Mouse (Mus musculus): ENCODE measurements around the gene Yars2. TPM values are rescaled to one million over a fixed set of nuclear protein-coding genes. Genes with fewer than 3 reads are reported as not detected.

The Yars2 gene
- 38.3 and 60.9 TPM in 2 replicates for polyA plus RNA-seq (2012; rRNA removed)

GRCm38 (mm10) chr16:16302369-16303137, at the start of gene Yars2:
Gene Yars2 (plus strand): TSS chr16:16302965.

DNA sequence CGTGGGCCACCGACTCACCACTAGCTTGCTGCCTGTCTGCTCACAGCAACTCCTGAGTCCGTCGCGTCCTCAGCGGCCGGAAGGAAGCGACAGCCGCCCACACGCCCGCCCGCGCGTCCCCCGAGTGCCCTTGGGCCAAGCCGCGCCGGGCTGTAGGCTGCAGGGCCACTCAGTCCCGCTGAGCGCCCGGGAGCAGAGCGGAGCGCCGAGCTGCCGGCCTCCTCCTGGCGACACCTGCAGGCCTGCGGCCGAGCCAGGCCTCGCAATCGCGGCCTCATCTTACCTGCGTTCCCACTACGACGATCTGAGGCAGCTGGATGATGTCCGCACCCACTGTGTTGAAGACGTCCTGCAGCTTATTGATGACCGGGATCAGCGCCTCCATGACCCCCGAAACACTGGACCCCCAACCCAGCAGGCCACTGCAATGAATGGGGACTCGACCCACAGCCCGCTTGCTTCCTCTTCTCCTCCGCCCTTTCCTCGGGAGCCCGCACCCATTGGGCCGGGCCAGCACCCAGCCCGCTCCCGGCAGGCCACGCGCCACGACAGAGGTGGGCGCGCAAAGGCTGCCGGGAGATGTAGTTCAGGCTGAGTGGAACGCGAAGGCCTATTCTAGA, 55.8 kb downstream of the Yars2 start, which contains the start of gene Dnm1l:
TSS of gene Dnm1l (minus strand) at position 479 of the 620 bp plus-strand sequence.

Other genes with a start within 250 kb of the Yars2 start
- gene Pkp2, start 89.6 kb upstream of the Yars2 start, polyA plus RNA-seq (2012; rRNA removed) = 44.5 and 66.6 TPM in 2 replicates
- gene Dnm1l, start 56.0 kb downstream of the Yars2 start, polyA plus RNA-seq (2012; rRNA removed) = 7.3 and 12.2 TPM in 2 replicates

All from ovary, adult 2 months (tissue).